Mouse (Mus musculus): ENCODE measurements around the gene Avpi1. TPM values are rescaled to one million over a fixed set of nuclear protein-coding genes. Genes with fewer than 3 reads are reported as not detected.

Gene Avpi1
- polyA plus RNA-seq, 1 experiment from 2014 or later, result 44.7 TPM

- Histone ChIP-seq H3K4me1 (peaks cover 12% of the 10 kb centered on the region; the same call in 1 of the 2 replicates), H3K27me3 (replicated peaks) (no peaks in the 10 kb centered on the region), H3K9ac (peak overlapping the region; percentile 94), H3K4me2 (peak overlapping the region; percentile 96), H3K9me3 (no peaks in the 10 kb centered on the region), H3K36me3 (peaks cover 15% of the 10 kb centered on the region; the same call in 1 of the 2 replicates), H3K4me3 (replicated peaks) (peak overlapping the region; percentile 74), H3K27ac (peak overlapping the region; percentile 94)
- 5% methylated on average over 23 of the region's 23 CpGs for WGBS
- no peak for ATAC-seq (ENCODE audit: insufficient read depth, low FRiP score, low read depth)
Observed at GRCm38 (mm10) chr19:42128052-42128740, 663 bp downstream of the Avpi1 start.

- Histone ChIP-seq H3K27me3 (replicated peaks) (no peaks in the 10 kb centered on the region), H3K4me3 (replicated peaks) (peak overlapping the region; percentile 74; the same call in 1 of the 2 replicates), H3K4me2 (peak overlapping the region; percentile 96), H3K27ac (peak overlapping the region; percentile 55), H3K9ac (no peak overlapping the region), H3K9me3 (no peaks in the 10 kb centered on the region), H3K4me1 (peaks cover 12% of the 10 kb centered on the region; the same call in 1 of the 2 replicates), H3K36me3 (peaks cover 21% of the 10 kb centered on the region)
- 63% methylated on average over 5 of the region's 5 CpGs for WGBS
- no peak for ATAC-seq (ENCODE audit: insufficient read depth, low FRiP score, low read depth)
Observed at GRCm38 (mm10) chr19:42127024-42127423, 1.8 kb downstream of the Avpi1 start.

GRCm38 (mm10) chr19:42126219-42126605 is 2.6 kb downstream of the Avpi1 start:
- peaks cover 12% of the 10 kb centered on the region; the same call in 1 of the 2 replicates for H3K4me1 ChIP-seq
- 83% methylated on average over 6 of the region's 6 CpGs for WGBS
- H3K4me3 ChIP-seq (replicated peaks), result no peak overlapping the region
- no peak for ATAC-seq (ENCODE audit: insufficient read depth, low FRiP score, low read depth)
- H3K4me2 ChIP-seq, result no peak overlapping the region
- no peaks in the 10 kb centered on the region for H3K9me3 ChIP-seq
- peaks cover 26% of the 10 kb centered on the region for H3K36me3 ChIP-seq
- no peak overlapping the region for H3K27ac ChIP-seq
- H3K27me3 ChIP-seq (replicated peaks), result no peaks in the 10 kb centered on the region
- H3K9ac ChIP-seq, result no peak overlapping the region

GRCm38 (mm10) chr19:42125501-42126218 is 3.2 kb downstream of the Avpi1 start:
- H3K4me3 ChIP-seq (replicated peaks), result no peak overlapping the region
- no peaks in the 10 kb centered on the region for H3K27me3 ChIP-seq (replicated peaks)
- H3K4me2 ChIP-seq, result no peak overlapping the region
- ATAC-seq (ENCODE audit: insufficient read depth, low FRiP score, low read depth), result no peak
- WGBS, result 78% methylated on average over 11 of the region's 11 CpGs
- H3K9ac ChIP-seq, result no peak overlapping the region
- H3K36me3 ChIP-seq, result peaks cover 31% of the 10 kb centered on the region
- no peaks in the 10 kb centered on the region for H3K9me3 ChIP-seq
- peaks cover 12% of the 10 kb centered on the region; the same call in 1 of the 2 replicates for H3K4me1 ChIP-seq
- no peak overlapping the region for H3K27ac ChIP-seq

GRCm38 (mm10) chr19:42124684-42125083 is 4.2 kb downstream of the Avpi1 start:
- H3K4me3 ChIP-seq (replicated peaks), result no peak overlapping the region
- H3K27me3 ChIP-seq (replicated peaks), result no peaks in the 10 kb centered on the region
- 86% methylated on average over 13 of the region's 13 CpGs for WGBS
- no peak for ATAC-seq (ENCODE audit: insufficient read depth, low FRiP score, low read depth)
- no peaks in the 10 kb centered on the region for H3K9me3 ChIP-seq
- H3K9ac ChIP-seq, result no peak overlapping the region
- H3K4me2 ChIP-seq, result no peak overlapping the region
- H3K36me3 ChIP-seq, result peaks cover 41% of the 10 kb centered on the region
- no peak overlapping the region for H3K27ac ChIP-seq
- H3K4me1 ChIP-seq, result peaks cover 5% of the 10 kb centered on the region; the same call in 1 of the 2 replicates

GRCm38 (mm10) chr19:42120451-42120850 is 8.4 kb downstream of the Avpi1 start:
- Histone ChIP-seq H3K4me1 (no peaks in the 10 kb centered on the region), H3K36me3 (peaks cover 52% of the 10 kb centered on the region), H3K4me3 (replicated peaks) (no peak overlapping the region), H3K9me3 (no peaks in the 10 kb centered on the region), H3K27ac (no peak overlapping the region), H3K27me3 (replicated peaks) (no peaks in the 10 kb centered on the region), H3K4me2 (no peak overlapping the region), H3K9ac (no peak overlapping the region)
- no peak for ATAC-seq (ENCODE audit: insufficient read depth, low FRiP score, low read depth)
- 86% methylated on average over 8 of the region's 8 CpGs for WGBS

GRCm38 (mm10) chr19:42118596-42118995 is 10.3 kb downstream of the Avpi1 start:
- WGBS, result 65% methylated on average over 5 of the region's 5 CpGs
- no peaks in the 10 kb centered on the region for H3K4me1 ChIP-seq
- peaks cover 49% of the 10 kb centered on the region for H3K36me3 ChIP-seq
- no peak overlapping the region for H3K27ac ChIP-seq
- no peaks in the 10 kb centered on the region for H3K27me3 ChIP-seq (replicated peaks)
- H3K9me3 ChIP-seq, result no peaks in the 10 kb centered on the region
- H3K4me3 ChIP-seq (replicated peaks), result no peak overlapping the region
- peak; percentile 53; the same call in 1 of the 2 replicates for ATAC-seq (ENCODE audit: insufficient read depth, low FRiP score, low read depth)
- H3K9ac ChIP-seq, result no peak overlapping the region
- H3K4me2 ChIP-seq, result no peak overlapping the region

- no peak overlapping the region for H3K4me3 ChIP-seq (replicated peaks)
- no peaks in the 10 kb centered on the region for H3K4me1 ChIP-seq
- ATAC-seq (ENCODE audit: insufficient read depth, low FRiP score, low read depth), result no peak
- H3K9me3 ChIP-seq, result no peaks in the 10 kb centered on the region
- H3K27me3 ChIP-seq (replicated peaks), result no peaks in the 10 kb centered on the region
- WGBS, result 94% methylated on average over 9 of the region's 9 CpGs
- peaks cover 44% of the 10 kb centered on the region for H3K36me3 ChIP-seq
- no peak overlapping the region for H3K4me2 ChIP-seq
- no peak overlapping the region for H3K27ac ChIP-seq
- no peak overlapping the region for H3K9ac ChIP-seq
Observed at GRCm38 (mm10) chr19:42118142-42118541, 10.7 kb downstream of the Avpi1 start.

- Histone ChIP-seq H3K4me3 (replicated peaks) (no peak overlapping the region), H3K9ac (no peak overlapping the region), H3K4me2 (no peak overlapping the region), H3K27ac (no peak overlapping the region), H3K9me3 (no peaks in the 10 kb centered on the region), H3K27me3 (replicated peaks) (no peaks in the 10 kb centered on the region), H3K4me1 (no peaks in the 10 kb centered on the region), H3K36me3 (peaks cover 30% of the 10 kb centered on the region)
- WGBS, result 80% methylated on average over 4 of the region's 4 CpGs
- ATAC-seq (ENCODE audit: insufficient read depth, low FRiP score, low read depth), result no peak
Observed at GRCm38 (mm10) chr19:42115783-42116335, 13.0 kb downstream of the Avpi1 start.

GRCm38 (mm10) chr19:42104681-42105080 is 24.2 kb downstream of the Avpi1 start:
- no peak overlapping the region for H3K4me3 ChIP-seq (replicated peaks)
- no peaks in the 10 kb centered on the region for H3K4me1 ChIP-seq
- no peak overlapping the region for H3K9ac ChIP-seq
- no peaks in the 10 kb centered on the region for H3K27me3 ChIP-seq (replicated peaks)
- 95% methylated on average over 9 of the region's 9 CpGs for WGBS
- H3K27ac ChIP-seq, result no peak overlapping the region
- peaks cover 18% of the 10 kb centered on the region; the same call in 1 of the 2 replicates for H3K36me3 ChIP-seq
- no peak overlapping the region for H3K4me2 ChIP-seq
- H3K9me3 ChIP-seq, result no peaks in the 10 kb centered on the region
- no peak for ATAC-seq (ENCODE audit: insufficient read depth, low FRiP score, low read depth)

- Histone ChIP-seq H3K27me3 (replicated peaks) (no peaks in the 10 kb centered on the region), H3K27ac (no peak overlapping the region), H3K9me3 (no peaks in the 10 kb centered on the region), H3K36me3 (peaks cover 11% of the 10 kb centered on the region; the same call in 1 of the 2 replicates), H3K4me3 (replicated peaks) (no peak overlapping the region), H3K9ac (no peak overlapping the region), H3K4me1 (no peaks in the 10 kb centered on the region), H3K4me2 (no peak overlapping the region)
- no peak for ATAC-seq (ENCODE audit: insufficient read depth, low FRiP score, low read depth)
- WGBS, result 80% methylated on average over 3 of the region's 3 CpGs
Observed at GRCm38 (mm10) chr19:42099406-42099805, 29.5 kb downstream of the Avpi1 start.

GRCm38 (mm10) chr19:42090637-42091141 is 38.2 kb downstream of the Avpi1 start:
- Histone ChIP-seq H3K4me1 (peaks cover 18% of the 10 kb centered on the region), H3K27me3 (replicated peaks) (no peaks in the 10 kb centered on the region), H3K4me2 (peak overlapping the region; percentile 76), H3K9ac (peak overlapping the region; percentile 54), H3K36me3 (peaks cover 6% of the 10 kb centered on the region; the same call in 1 of the 2 replicates), H3K4me3 (replicated peaks) (peak overlapping the region; percentile 73), H3K9me3 (no peaks in the 10 kb centered on the region), H3K27ac (peak overlapping the region; percentile 92)
- under 1% methylated on average over 51 of the region's 52 CpGs for WGBS
- peak; percentile 48 for ATAC-seq (ENCODE audit: insufficient read depth, low FRiP score, low read depth)

Data from stomach, embryonic 15.5 days (tissue).